Mouse (Mus musculus) midbrain, embryonic 14.5 days (tissue): Measurements from ENCODE around the gene Foxp4. TPM values are rescaled to one million over a fixed set of nuclear protein-coding genes. Genes with fewer than 3 reads are reported as not detected.

Source experiments
- ATAC-seq: fragments of 200-750 bp; cut with Nextera tagmentation; 2 replicates; pipeline ENCODE4 v1.8.0; 2017; ENCODE audit warnings: moderate number of reproducible peaks, moderate library complexity; ENCODE audit not compliant: low FRiP score, low TSS enrichment
- DNase-seq: peaks from one replicate; pipeline ENCODE4 v3.0.0-alpha.2; 2015
- H3K27ac ChIP-seq: fragments of 300-500 bp; sonication (generic); replicated peaks from 2 replicates; pipeline ENCODE4 v1.5.1; 2014; ENCODE audit warnings: mild to moderate bottlenecking, low read depth, low read length, moderate library complexity
- H3K27me3 ChIP-seq: fragments of 300-500 bp; sonication (generic); 2 replicates; pipeline ENCODE4 v1.6.1; 2014; ENCODE audit warnings: low read length, control low read depth, mixed read lengths; ENCODE audit not compliant: control insufficient read depth, insufficient read depth
- H3K36me3 ChIP-seq: fragments of 300-500 bp; sonication (generic); 2 replicates; pipeline ENCODE4 v1.6.1; 2014; ENCODE audit warnings: low read length, control low read depth; ENCODE audit not compliant: control insufficient read depth, insufficient read depth
- H3K4me1 ChIP-seq: fragments of 300-500 bp; sonication (generic); 2 replicates; pipeline ENCODE4 v1.6.1; 2014; ENCODE audit warnings: mild to moderate bottlenecking, antibody characterized with exemption, low read length, control low read depth; ENCODE audit not compliant: control insufficient read depth, insufficient read depth
- H3K4me2 ChIP-seq: fragments of 300-500 bp; sonication (generic); 2 replicates; pipeline ENCODE4 v1.6.1; 2014; ENCODE audit warnings: mild to moderate bottlenecking, low read length, moderate library complexity
- H3K4me3 ChIP-seq: fragments of 300-500 bp; sonication (generic); replicated peaks from 2 replicates; pipeline ENCODE4 v1.5.1; 2014; ENCODE audit warnings: low read depth, low read length
- H3K9ac ChIP-seq: fragments of 300-500 bp; sonication (generic); replicated peaks from 2 replicates; pipeline ENCODE4 v1.6.1; 2014; ENCODE audit warnings: mild to moderate bottlenecking, low read length, moderate library complexity
- H3K9me3 ChIP-seq: fragments of 300-500 bp; sonication (generic); 2 replicates; pipeline ENCODE4 v1.6.1; 2016; ENCODE audit warnings: low read length, control low read depth, mixed read lengths; ENCODE audit not compliant: control insufficient read depth
- WGBS: fragments of 180-500 bp; shearing (Covaris S2); extraction: QIAGEN DNeasy Blood & Tissue Kit; methylation state at CpG from one replicate; pipeline ENCODE4 v1.1.7; 2014; 5-methylcytosine and 5-hydroxymethylcytosine counted together
- polyA plus RNA-seq: library from polyadenylated mRNA; unstranded; fragments of >200 nt; fragmentation: Nextera tagmentation; extraction: Ambion mirVana; gene quantifications from 2 replicates; pipeline ENCODE4 v1.2.1, GENCODE M21; 2014

Foxp4 gene
- polyA plus RNA-seq, 1 experiment from 2014 or later: 40.9 TPM

- WGBS: under 1% methylated on average over 45 of the region's 45 CpGs
- no peak for DNase-seq
- Histone ChIP-seq H3K27ac (no peak overlapping the region), H3K9me3 (no peaks in the 10 kb centered on the region), H3K4me2 (peak overlapping the region; percentile 88), H3K4me3 (peak overlapping the region; percentile 50), H3K9ac (peak overlapping the region; percentile 20; the same call in 1 of the 2 replicates), H3K36me3 (no peaks in the 10 kb centered on the region), H3K27me3 (peaks cover 34% of the 10 kb centered on the region), H3K4me1 (peaks cover 15% of the 10 kb centered on the region; the same call in 1 of the 2 replicates)
- ATAC-seq: no peak
These were observed 90.6 kb downstream of the Foxp4 start for GRCm38 (mm10) chr17:47833628-47834481.

- H3K4me2 ChIP-seq: peak overlapping the region; percentile 88
- H3K27me3 ChIP-seq: peaks cover 34% of the 10 kb centered on the region
- peak; percentile 51 for ATAC-seq
- H3K4me1 ChIP-seq: peaks cover 15% of the 10 kb centered on the region; the same call in 1 of the 2 replicates
- H3K9me3 ChIP-seq: no peaks in the 10 kb centered on the region
- H3K9ac ChIP-seq: peak overlapping the region; percentile 49
- peak; percentile 70 for DNase-seq
- H3K27ac ChIP-seq: no peak overlapping the region
- under 1% methylated on average over 45 of the region's 45 CpGs for WGBS
- peak overlapping the region; percentile 50 for H3K4me3 ChIP-seq
- no peaks in the 10 kb centered on the region for H3K36me3 ChIP-seq
These were observed 91.3 kb downstream of the Foxp4 start for GRCm38 (mm10) chr17:47833029-47833627.

GRCm38 (mm10) chr17:47832501-47833028 lies 91.9 kb downstream of the Foxp4 start:
- Histone ChIP-seq H3K9me3 (no peaks in the 10 kb centered on the region), H3K4me1 (peaks cover 15% of the 10 kb centered on the region; the same call in 1 of the 2 replicates), H3K27me3 (peaks cover 34% of the 10 kb centered on the region), H3K4me3 (peak overlapping the region; percentile 50), H3K27ac (no peak overlapping the region), H3K4me2 (peak overlapping the region; percentile 88), H3K36me3 (no peaks in the 10 kb centered on the region), H3K9ac (peak overlapping the region; percentile 49)
- ATAC-seq: peak; percentile 65
- under 1% methylated on average over 17 of the region's 17 CpGs for WGBS
- peak; percentile 37 for DNase-seq

GRCm38 (mm10) chr17:47831772-47832171 lies 92.7 kb downstream of the Foxp4 start:
- Histone ChIP-seq H3K27me3 (peaks cover 34% of the 10 kb centered on the region), H3K36me3 (no peaks in the 10 kb centered on the region), H3K4me1 (peaks cover 15% of the 10 kb centered on the region; the same call in 1 of the 2 replicates), H3K9me3 (no peaks in the 10 kb centered on the region), H3K27ac (no peak overlapping the region), H3K4me2 (peak overlapping the region; percentile 88), H3K4me3 (0 out of 2 replicates have a peak overlapping the region, but pooled peaks have one; percentile 50), H3K9ac (no peak overlapping the region)
- DNase-seq (no peak), ATAC-seq (no peak)
- 37% methylated on average over 5 of the region's 5 CpGs for WGBS

DNA sequence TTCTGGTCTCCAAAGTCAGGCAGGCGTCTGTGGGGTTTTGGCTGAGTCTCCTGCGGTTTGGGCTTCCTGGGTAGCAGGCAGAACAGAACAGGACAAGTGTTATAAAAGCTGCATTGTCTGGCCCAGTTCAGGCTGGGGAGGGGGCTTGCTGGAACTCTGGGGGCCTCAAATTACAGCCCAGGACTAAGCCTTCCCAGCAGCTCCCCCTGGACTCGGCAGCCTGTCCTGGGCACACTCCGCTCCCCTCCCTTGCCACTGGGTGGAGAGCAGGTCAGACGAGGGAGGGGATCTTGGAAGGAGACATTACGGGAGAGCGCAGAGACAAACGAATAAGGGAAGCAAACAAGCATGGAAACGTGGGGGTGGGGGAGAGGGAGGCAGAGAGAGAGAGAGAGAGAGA lies 93.3 kb downstream of the Foxp4 start:
- peak; percentile 37 for DNase-seq
- H3K27me3 ChIP-seq: peaks cover 34% of the 10 kb centered on the region

GRCm38 (mm10) chr17:47821339-47821738 lies 103.1 kb downstream of the Foxp4 start:
- 75% methylated on average over 8 of the region's 8 CpGs for WGBS
- DNase-seq (no peak), ATAC-seq (no peak)
- Histone ChIP-seq H3K36me3 (no peaks in the 10 kb centered on the region), H3K27ac (no peak overlapping the region), H3K4me1 (no peaks in the 10 kb centered on the region), H3K4me3 (no peak overlapping the region), H3K9ac (no peak overlapping the region), H3K9me3 (no peaks in the 10 kb centered on the region), H3K4me2 (no peak overlapping the region), H3K27me3 (no peaks in the 10 kb centered on the region)

More for the DNA sequence above, 93.3 kb downstream of the Foxp4 start:
- 4% methylated on average over 9 of the region's 9 CpGs for WGBS
- peak overlapping the region; percentile 88 for H3K4me2 ChIP-seq
- H3K9me3 ChIP-seq: no peaks in the 10 kb centered on the region
- H3K36me3 ChIP-seq: no peaks in the 10 kb centered on the region
- no peak overlapping the region for H3K4me3 ChIP-seq
- H3K4me1 ChIP-seq: peaks cover 15% of the 10 kb centered on the region; the same call in 1 of the 2 replicates
- H3K9ac ChIP-seq: no peak overlapping the region
- ATAC-seq: no peak
- H3K27ac ChIP-seq: no peak overlapping the region

GRCm38 (mm10) chr17:47818038-47818725 lies 106.3 kb downstream of the Foxp4 start:
- no peaks in the 10 kb centered on the region for H3K9me3 ChIP-seq

More at GRCm38 (mm10) chr17:47818038-47818725, 106.3 kb downstream of the Foxp4 start:
- Histone ChIP-seq H3K4me1 (0 out of 2 replicates have a peak, but pooled peaks cover 5% of the 10 kb centered on the region), H3K27me3 (no peaks in the 10 kb centered on the region), H3K9ac (no peak overlapping the region), H3K36me3 (no peaks in the 10 kb centered on the region), H3K4me3 (no peak overlapping the region), H3K4me2 (no peak overlapping the region), H3K27ac (no peak overlapping the region)
- ATAC-seq: no peak
- no peak for DNase-seq
- WGBS: 88% methylated on average over 13 of the region's 13 CpGs
